Mouse (Mus musculus) heart, embryonic 16.5 days (tissue): ENCODE data around the gene Sema4a. TPM values are rescaled to one million over a fixed set of nuclear protein-coding genes. Genes with fewer than 3 reads are reported as not detected.

Source experiments
- ATAC-seq: fragments of 200-750 bp; cut with Nextera tagmentation; replicated peaks from 2 replicates; pipeline ENCODE4 v1.8.0; 2017; ENCODE audit warnings: moderate number of reproducible peaks; ENCODE audit not compliant: insufficient read depth, low FRiP score; ENCODE audit errors: extremely low read depth
- H3K27ac ChIP-seq: fragments of 300-500 bp; sonication (generic); 2 replicates; pipeline ENCODE4 v1.5.1; 2014; ENCODE audit warnings: mild to moderate bottlenecking, low read length, control low read depth, moderate library complexity
- H3K27me3 ChIP-seq: fragments of 300-500 bp; sonication (generic); 2 replicates; pipeline ENCODE4 v1.6.1; 2014; ENCODE audit warnings: low read length, mixed read lengths; ENCODE audit not compliant: control insufficient read depth, insufficient read depth
- H3K36me3 ChIP-seq: fragments of 300-500 bp; sonication (generic); 2 replicates; pipeline ENCODE4 v1.6.1; 2014; ENCODE audit not compliant: control insufficient read depth, insufficient read depth
- H3K4me1 ChIP-seq: fragments of 300-500 bp; sonication (generic); 2 replicates; pipeline ENCODE4 v1.6.1; 2014; ENCODE audit warnings: low read length, mixed read lengths; ENCODE audit not compliant: control insufficient read depth, insufficient read depth
- H3K4me2 ChIP-seq: fragments of 300-500 bp; sonication (generic); 2 replicates; pipeline ENCODE4 v1.6.1; 2014; ENCODE audit warnings: low read depth, mild to moderate bottlenecking, control low read depth, low read length
- H3K4me3 ChIP-seq: fragments of 300-500 bp; sonication (generic); 2 replicates; pipeline ENCODE4 v1.5.1; 2014; ENCODE audit warnings: mild to moderate bottlenecking, control low read depth, low read length
- H3K9ac ChIP-seq: fragments of 300-500 bp; sonication (generic); 2 replicates; pipeline ENCODE4 v1.6.1; 2014; ENCODE audit warnings: low read length, control low read depth
- H3K9me3 ChIP-seq: fragments of 300-500 bp; sonication (generic); replicated peaks from 2 replicates; pipeline ENCODE4 v1.6.1; 2016; ENCODE audit warnings: low read length; ENCODE audit not compliant: control insufficient read depth
- WGBS: fragments of 180-500 bp; shearing (Covaris S2); extraction: QIAGEN DNeasy Blood & Tissue Kit; methylation state at CpG from one replicate; pipeline ENCODE4 v1.1.7; 2014; 5-methylcytosine and 5-hydroxymethylcytosine counted together
- polyA plus RNA-seq: library from polyadenylated mRNA; unstranded; fragments of >200 nt; fragmentation: Nextera tagmentation; extraction: Ambion mirVana; gene quantifications from 2 replicates; pipeline ENCODE4 v1.2.1, GENCODE M21; 2015

Gene Sema4a
- polyA plus RNA-seq, 1 experiment from 2014 or later = 3.7 TPM

DNA sequence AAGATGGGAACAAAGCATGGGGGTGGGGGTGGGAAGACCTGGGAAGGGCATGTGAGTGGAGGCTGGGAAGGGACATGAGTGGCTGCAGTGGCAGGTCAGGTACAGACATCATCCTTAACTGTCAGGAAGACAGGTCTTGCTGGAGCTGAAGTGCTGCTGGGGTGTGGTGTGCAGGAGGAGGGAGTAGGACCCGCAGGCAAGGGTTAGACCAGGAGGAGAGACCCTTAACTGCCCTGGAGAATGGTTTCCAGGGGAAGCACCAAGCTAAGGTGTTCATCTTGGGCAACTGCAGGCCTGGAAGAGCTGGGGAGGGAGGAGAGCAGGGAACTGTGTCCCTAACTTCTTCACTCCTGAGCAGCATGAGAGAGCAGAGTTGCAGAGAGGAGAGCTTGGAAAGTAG is 26.4 kb upstream of the Sema4a start:
- H3K27ac ChIP-seq = no peak overlapping the region

DNA sequence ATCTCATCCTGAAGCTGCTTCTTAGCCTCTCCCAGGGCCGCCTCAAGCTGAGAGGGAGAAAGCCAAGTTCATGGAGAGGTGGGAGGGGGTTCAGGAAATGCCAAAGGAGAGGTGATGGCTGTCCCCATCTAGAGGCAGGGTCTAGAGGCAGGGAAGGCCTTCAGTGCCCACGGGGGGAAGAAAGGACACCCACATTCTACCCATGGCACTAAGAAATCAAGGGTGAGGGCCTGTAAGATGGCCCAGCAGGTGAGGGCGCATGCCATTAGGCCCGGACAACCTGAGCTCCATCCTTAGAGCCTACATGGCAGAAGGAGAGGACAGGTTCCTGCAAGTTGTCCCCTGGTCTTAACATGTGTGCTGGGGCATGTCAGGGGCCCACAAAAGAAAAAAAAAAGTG is 25.9 kb upstream of the Sema4a start:
- WGBS = 81% methylated on average over 4 of the region's 4 CpGs
- no peak overlapping the region for H3K4me2 ChIP-seq
- H3K9ac ChIP-seq = no peak overlapping the region
- no peaks in the 10 kb centered on the region for H3K9me3 ChIP-seq
- H3K27ac ChIP-seq = no peak overlapping the region
- H3K4me1 ChIP-seq = peaks cover 32% of the 10 kb centered on the region
- H3K4me3 ChIP-seq = no peak overlapping the region
- H3K36me3 ChIP-seq = peaks cover 37% of the 10 kb centered on the region
- peaks cover 4% of the 10 kb centered on the region; the same call in 1 of the 2 replicates for H3K27me3 ChIP-seq
- ATAC-seq = no peak

More for the DNA sequence above, 26.4 kb upstream of the Sema4a start:
- Histone ChIP-seq H3K27me3 (peaks cover 4% of the 10 kb centered on the region; the same call in 1 of the 2 replicates), H3K4me2 (no peak overlapping the region), H3K9ac (no peak overlapping the region), H3K36me3 (peaks cover 37% of the 10 kb centered on the region), H3K4me3 (no peak overlapping the region), H3K9me3 (no peaks in the 10 kb centered on the region), H3K4me1 (peaks cover 35% of the 10 kb centered on the region)
- no peak for ATAC-seq
- 67% methylated on average over 1 of the region's 1 CpGs for WGBS

DNA sequence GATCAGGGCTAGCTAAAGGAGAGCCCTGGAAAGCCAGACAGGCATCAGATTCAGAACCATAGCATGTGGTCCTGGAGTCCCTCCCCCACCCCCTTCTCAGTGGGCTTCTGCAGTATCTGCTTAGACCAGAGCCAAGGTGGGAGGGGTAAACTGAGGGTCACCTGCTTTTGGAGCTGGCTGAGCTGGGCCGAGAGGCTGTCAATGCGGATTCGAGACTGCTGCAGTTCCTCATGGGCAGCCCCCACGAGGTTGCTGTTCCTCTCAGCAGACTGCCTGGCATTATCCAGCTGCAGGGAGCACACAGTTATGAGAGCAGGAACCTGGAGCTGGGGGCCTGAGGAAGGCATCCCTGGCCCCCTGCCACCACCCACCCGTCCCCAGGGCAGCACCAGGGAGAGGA is 25.1 kb upstream of the Sema4a start:
- no peak overlapping the region for H3K9ac ChIP-seq
- H3K4me3 ChIP-seq = no peak overlapping the region
- H3K36me3 ChIP-seq = peaks cover 37% of the 10 kb centered on the region
- H3K27ac ChIP-seq = no peak overlapping the region
- no peak overlapping the region for H3K4me2 ChIP-seq
- no peak for ATAC-seq
- peaks cover 27% of the 10 kb centered on the region for H3K4me1 ChIP-seq
- H3K9me3 ChIP-seq = no peaks in the 10 kb centered on the region
- H3K27me3 ChIP-seq = peaks cover 4% of the 10 kb centered on the region; the same call in 1 of the 2 replicates
- 67% methylated on average over 5 of the region's 5 CpGs for WGBS

DNA sequence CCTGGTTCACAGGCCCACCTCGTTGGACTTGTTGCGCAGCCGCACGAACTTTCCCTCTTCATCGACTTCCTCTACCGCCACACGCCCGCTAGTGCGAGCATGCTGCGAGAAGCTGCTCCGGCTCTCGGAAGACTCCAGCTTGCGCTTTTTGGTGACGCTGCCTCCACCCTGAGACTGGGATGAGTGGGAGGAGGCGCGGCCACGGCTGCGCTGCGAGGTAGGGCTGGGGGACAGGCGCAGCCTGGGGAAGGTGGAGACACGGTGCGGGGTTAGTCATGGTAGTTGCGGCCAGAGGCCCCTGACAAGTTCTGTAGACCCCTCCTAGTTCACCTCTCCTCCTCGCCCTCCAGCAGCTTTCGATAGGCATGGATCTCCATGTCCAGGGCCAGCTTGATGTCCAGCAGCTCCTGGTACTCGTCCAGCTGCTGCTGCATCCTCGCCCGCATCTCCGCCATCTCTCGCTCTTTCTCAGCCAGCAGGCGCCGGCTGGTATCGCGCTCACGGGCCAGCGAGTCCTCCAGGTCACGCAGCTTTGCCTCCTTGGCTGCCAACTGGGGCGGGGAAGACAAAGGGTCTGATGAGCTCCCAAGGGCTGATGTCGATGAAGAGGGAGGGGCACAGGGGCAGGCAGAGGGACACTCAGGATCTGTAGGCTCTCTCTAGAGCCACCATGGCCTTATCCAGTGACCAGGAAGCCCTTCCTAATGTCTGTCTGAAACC is 23.8 kb upstream of the Sema4a start:
- Histone ChIP-seq H3K9me3 (no peaks in the 10 kb centered on the region), H3K4me3 (no peak overlapping the region), H3K36me3 (peaks cover 37% of the 10 kb centered on the region), H3K4me2 (0 out of 2 replicates have a peak overlapping the region, but pooled peaks have one; percentile 3), H3K9ac (no peak overlapping the region), H3K4me1 (peaks cover 14% of the 10 kb centered on the region), H3K27ac (no peak overlapping the region), H3K27me3 (peaks cover 4% of the 10 kb centered on the region; the same call in 1 of the 2 replicates)
- ATAC-seq = no peak
- WGBS = 47% methylated on average over 39 of the region's 39 CpGs

DNA sequence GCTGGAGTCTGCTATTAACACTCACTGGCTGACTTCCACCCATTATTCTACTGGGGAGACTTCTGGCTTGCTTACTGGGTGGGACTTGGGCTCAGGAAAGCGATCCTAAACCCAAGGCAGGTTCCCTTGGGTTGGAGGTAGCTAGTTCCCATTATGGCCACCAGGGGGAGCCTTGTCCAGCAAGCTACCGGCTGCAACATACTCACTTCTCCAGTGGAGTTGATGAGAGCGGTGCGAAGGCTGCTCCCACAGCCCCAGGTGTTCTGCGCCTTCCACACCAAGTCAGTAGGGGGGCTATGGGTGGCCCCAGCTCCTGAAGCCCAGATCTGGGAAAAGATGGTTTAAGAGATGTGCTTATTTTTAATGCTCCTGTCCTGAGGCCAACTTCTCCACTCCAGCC is 22.6 kb upstream of the Sema4a start:
- 15% methylated on average over 5 of the region's 5 CpGs for WGBS
- H3K4me2 ChIP-seq = no peak overlapping the region
- H3K9me3 ChIP-seq = no peaks in the 10 kb centered on the region
- H3K27me3 ChIP-seq = peaks cover 4% of the 10 kb centered on the region; the same call in 1 of the 2 replicates
- no peak overlapping the region for H3K4me3 ChIP-seq
- H3K9ac ChIP-seq = no peak overlapping the region
- ATAC-seq = 0 out of 2 replicates have a peak, but pooled peaks have one; percentile 16
- no peak overlapping the region for H3K27ac ChIP-seq
- H3K4me1 ChIP-seq = peaks cover 4% of the 10 kb centered on the region
- peaks cover 37% of the 10 kb centered on the region for H3K36me3 ChIP-seq

DNA sequence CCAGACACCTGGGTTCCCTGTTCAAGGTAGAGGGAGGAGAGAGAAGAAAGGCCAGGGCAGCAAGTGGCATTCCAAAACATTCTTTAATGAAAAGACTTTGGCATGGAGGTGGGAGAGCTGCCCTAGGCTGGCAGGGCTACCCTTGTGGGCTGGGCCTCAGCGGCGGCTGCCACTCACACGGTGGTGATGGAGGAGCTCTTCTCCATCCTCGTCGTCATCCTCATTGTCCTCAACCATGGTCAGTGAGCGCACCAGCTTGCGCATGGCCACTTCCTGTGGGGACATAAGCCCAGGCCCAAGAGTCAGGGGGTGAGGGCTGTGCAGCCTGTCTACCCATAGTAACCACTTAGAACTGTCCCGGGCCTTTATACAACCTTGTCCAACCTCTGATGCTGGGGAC is 22.2 kb upstream of the Sema4a start:
- Histone ChIP-seq H3K4me1 (no peaks in the 10 kb centered on the region), H3K4me2 (no peak overlapping the region), H3K27ac (no peak overlapping the region), H3K4me3 (no peak overlapping the region), H3K9ac (no peak overlapping the region), H3K27me3 (peaks cover 4% of the 10 kb centered on the region; the same call in 1 of the 2 replicates), H3K9me3 (no peaks in the 10 kb centered on the region), H3K36me3 (peaks cover 37% of the 10 kb centered on the region)
- ATAC-seq = no peak
- WGBS = 78% methylated on average over 8 of the region's 8 CpGs

DNA sequence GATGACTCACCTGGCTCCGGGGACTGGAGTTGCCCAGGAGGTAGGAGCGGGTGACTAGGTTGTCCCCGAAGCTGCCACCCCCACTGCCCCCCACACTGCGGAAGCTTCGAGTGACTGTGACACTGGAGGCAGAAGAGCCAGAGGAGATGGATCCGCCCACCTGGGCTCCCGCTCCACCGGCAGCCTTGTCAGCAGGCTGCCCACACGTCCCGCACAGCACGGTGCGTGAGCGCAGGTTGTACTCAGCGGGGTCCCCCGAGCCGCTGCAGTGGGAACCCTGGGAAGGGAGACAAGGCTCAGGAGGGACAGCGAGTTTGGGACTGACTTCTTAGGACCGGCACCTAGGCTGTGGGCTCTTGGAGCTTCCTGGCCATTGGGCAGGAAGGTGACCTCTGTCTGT is 21.4 kb upstream of the Sema4a start:
- Histone ChIP-seq H3K4me1 (no peaks in the 10 kb centered on the region), H3K4me3 (no peak overlapping the region), H3K4me2 (no peak overlapping the region), H3K36me3 (peaks cover 33% of the 10 kb centered on the region), H3K9ac (no peak overlapping the region), H3K27me3 (peaks cover 4% of the 10 kb centered on the region; the same call in 1 of the 2 replicates), H3K27ac (no peak overlapping the region), H3K9me3 (no peaks in the 10 kb centered on the region)
- ATAC-seq = no peak
- 45% methylated on average over 18 of the region's 18 CpGs for whole genome bisulfite sequencing

DNA sequence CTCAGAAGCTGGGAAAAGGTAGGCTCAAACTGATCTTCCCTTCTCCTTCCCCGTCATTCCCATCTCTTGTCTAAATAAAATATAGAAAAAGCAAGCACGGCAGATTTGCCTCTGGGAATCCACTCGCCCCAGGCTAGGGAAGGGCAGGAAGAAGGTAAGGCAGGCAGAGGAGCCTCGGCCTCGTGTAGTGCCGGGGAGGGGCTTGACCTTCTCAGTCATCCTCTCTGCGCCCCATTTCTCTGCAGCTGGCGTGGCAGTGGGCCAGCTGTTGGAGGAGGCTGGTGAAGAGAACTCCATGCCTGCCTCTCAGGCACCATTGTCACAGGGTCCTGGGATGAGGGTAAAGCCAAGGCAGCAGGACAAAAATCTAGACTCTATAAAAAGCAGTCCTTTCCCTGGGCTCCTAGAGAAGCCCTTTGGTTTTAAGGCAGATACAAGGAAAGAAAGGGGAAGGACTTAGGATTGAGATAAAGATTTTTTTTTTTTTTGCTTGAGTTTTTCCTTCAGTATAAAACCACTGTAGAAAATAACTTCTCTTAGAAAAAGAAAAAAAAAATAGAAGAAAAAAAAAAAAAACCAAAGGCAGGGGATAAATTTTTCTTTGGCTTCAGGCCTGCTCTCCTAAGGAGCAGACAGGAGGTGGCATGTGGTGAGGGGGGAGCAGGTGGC is 20.5 kb upstream of the Sema4a start:
- Histone ChIP-seq H3K9me3 (no peaks in the 10 kb centered on the region), H3K27me3 (peaks cover 4% of the 10 kb centered on the region; the same call in 1 of the 2 replicates), H3K9ac (no peak overlapping the region), H3K4me3 (no peak overlapping the region), H3K4me2 (no peak overlapping the region), H3K27ac (no peak overlapping the region), H3K36me3 (peaks cover 25% of the 10 kb centered on the region), H3K4me1 (no peaks in the 10 kb centered on the region)
- WGBS = 59% methylated on average over 8 of the region's 8 CpGs
- no peak for ATAC-seq

DNA sequence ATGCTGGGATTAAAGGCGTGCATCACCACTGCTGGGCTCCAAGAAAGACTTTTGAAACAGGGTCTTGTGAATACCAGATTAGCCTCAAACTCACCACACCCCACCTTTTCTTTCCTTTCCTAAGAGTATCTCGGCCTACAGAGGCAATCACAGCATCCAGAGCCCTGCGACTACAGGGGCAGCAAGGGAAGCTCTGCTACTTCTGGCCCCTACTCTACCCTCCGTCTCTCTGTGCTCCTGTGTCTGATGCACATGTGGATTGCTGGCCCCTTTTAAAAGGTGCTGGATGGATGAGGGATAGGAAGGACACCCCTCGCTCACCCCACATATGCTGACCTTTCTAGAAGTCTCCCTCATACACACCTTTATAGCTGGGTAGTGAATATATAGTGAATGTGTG is 19.7 kb upstream of the Sema4a start:
- Histone ChIP-seq H3K27me3 (peaks cover 4% of the 10 kb centered on the region; the same call in 1 of the 2 replicates), H3K36me3 (peaks cover 17% of the 10 kb centered on the region), H3K4me3 (no peak overlapping the region), H3K9me3 (no peaks in the 10 kb centered on the region), H3K4me2 (no peak overlapping the region), H3K9ac (no peak overlapping the region), H3K27ac (no peak overlapping the region), H3K4me1 (no peaks in the 10 kb centered on the region)
- no peak for ATAC-seq
- 89% methylated on average over 5 of the region's 5 CpGs for WGBS
